Comparison of ENCODE assay signal across 19 mouse cellular contexts in genomic region chr9:30591246-30591645, GRCm38 (mm10).
"Had no signal": no experiment of that assay in that cellular context is flagged by ENCODE, and none has a peak within 500 bp of the region (broad histone marks: within the 10 kb centered on the region; RNA-seq: fewer than 3 reads in every experiment).

No protein-coding gene starts in this region.

- ATAC-seq: hindbrain, embryonic 16.5 days; intestine, embryonic 16.5 days; liver, embryonic 12.5 days had no signal

- H3K4me3 ChIP-seq: gastrocnemius, adult 2 months; heart, embryonic 13.5 days; heart, embryonic 15.5 days; hindbrain, embryonic 13.5 days; kidney, embryonic 15.5 days; left cerebral cortex, adult 2 months; liver, embryonic 12.5 days had no signal

- H3K27ac ChIP-seq: gastrocnemius, adult 2 months; heart, embryonic 13.5 days; heart, embryonic 15.5 days; hindbrain, embryonic 13.5 days; kidney, embryonic 15.5 days; kidney, postnatal 0 days; liver, embryonic 12.5 days; liver, embryonic 14.5 days had no signal

- H3K4me1 ChIP-seq: heart, embryonic 13.5 days; heart, embryonic 15.5 days; hindbrain, embryonic 13.5 days; kidney, embryonic 15.5 days; liver, embryonic 12.5 days had no signal

- H3K27me3 ChIP-seq: heart, embryonic 13.5 days; heart, embryonic 15.5 days; hindbrain, embryonic 13.5 days; kidney, embryonic 15.5 days; liver, embryonic 12.5 days had no signal

- H3K36me3 ChIP-seq: heart, embryonic 13.5 days; heart, embryonic 15.5 days; hindbrain, embryonic 13.5 days; kidney, embryonic 15.5 days; liver, embryonic 12.5 days had no signal

- H3K9me3 ChIP-seq: heart, embryonic 13.5 days; heart, embryonic 15.5 days; hindbrain, embryonic 13.5 days; kidney, embryonic 15.5 days; liver, embryonic 12.5 days had no signal

- DNase-seq: gastrocnemius, postnatal 10 days; heart, postnatal 14 days; kidney, adult 11 months; kidney, adult 2 months; kidney, adult 9 months; kidney, postnatal 14 days; kidney, postnatal 36 days had no signal

- H3K9ac ChIP-seq: heart, embryonic 13.5 days; heart, embryonic 15.5 days; hindbrain, embryonic 13.5 days; kidney, embryonic 15.5 days; liver, embryonic 12.5 days; liver, embryonic 14.5 days had no signal

- H3K4me2 ChIP-seq: heart, embryonic 11.5 days; heart, embryonic 13.5 days; heart, embryonic 15.5 days; hindbrain, embryonic 13.5 days; kidney, embryonic 15.5 days; liver, embryonic 12.5 days had no signal
